Mouse (Mus musculus) ovary, postnatal 10 days (tissue): ENCODE results near the gene Ppp1r35.

Experiments
- DNase-seq: peaks from one replicate; pipeline ENCODE4 v3.0.0; 2022; ENCODE audit warnings: low spot score

Gene Ppp1r35

DNA sequence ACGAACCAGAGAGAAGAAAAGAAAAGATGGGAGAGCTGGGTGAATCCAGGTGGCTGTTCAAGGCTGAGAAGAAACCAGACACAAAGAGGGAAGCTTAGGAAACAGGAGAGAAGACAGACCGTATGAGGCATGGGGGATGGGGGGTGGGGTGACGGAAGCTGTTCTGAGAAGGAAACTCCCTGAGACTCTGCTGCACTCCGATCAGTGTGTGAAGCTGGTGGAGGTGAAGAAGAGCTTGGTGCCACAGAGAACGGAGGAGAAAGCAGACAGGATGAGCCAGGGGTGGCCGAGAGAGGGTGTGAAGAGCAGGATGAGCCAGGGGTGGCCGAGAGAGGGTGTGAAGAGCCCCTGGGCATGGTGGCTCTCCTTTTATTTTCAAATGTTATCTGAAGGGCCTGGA lies 47.8 kb downstream of the Ppp1r35 start:
- DNase-seq = no peak

DNA sequence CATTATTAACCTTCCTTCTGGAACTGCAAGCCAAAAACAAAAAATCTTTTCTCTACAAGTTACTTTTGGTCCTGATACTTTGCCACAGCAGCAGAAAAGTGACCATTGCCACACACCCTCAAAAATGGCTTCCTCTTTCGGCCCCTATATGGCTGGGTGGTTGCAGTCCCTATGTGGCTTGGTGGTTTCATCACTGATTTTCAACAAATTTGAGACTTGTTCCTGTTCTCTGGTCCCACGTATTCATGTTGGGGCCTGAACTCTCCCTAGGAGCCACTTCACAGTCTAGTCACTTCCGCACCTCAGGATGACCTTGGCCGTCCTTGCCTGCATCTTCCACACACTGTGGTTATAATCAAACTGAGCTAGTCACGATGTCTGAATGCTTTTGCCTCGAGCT lies 50.0 kb downstream of the Ppp1r35 start:
- no peak for DNase-seq
